Mouse (Mus musculus): Measurements from ENCODE around the gene BC025446. TPM values are rescaled to one million over a fixed set of nuclear protein-coding genes. Genes with fewer than 3 reads are reported as not detected.

Gene BC025446
- 6.0 and 7.3 TPM in 2 replicates for polyA plus RNA-seq (2012; rRNA removed)

DNA sequence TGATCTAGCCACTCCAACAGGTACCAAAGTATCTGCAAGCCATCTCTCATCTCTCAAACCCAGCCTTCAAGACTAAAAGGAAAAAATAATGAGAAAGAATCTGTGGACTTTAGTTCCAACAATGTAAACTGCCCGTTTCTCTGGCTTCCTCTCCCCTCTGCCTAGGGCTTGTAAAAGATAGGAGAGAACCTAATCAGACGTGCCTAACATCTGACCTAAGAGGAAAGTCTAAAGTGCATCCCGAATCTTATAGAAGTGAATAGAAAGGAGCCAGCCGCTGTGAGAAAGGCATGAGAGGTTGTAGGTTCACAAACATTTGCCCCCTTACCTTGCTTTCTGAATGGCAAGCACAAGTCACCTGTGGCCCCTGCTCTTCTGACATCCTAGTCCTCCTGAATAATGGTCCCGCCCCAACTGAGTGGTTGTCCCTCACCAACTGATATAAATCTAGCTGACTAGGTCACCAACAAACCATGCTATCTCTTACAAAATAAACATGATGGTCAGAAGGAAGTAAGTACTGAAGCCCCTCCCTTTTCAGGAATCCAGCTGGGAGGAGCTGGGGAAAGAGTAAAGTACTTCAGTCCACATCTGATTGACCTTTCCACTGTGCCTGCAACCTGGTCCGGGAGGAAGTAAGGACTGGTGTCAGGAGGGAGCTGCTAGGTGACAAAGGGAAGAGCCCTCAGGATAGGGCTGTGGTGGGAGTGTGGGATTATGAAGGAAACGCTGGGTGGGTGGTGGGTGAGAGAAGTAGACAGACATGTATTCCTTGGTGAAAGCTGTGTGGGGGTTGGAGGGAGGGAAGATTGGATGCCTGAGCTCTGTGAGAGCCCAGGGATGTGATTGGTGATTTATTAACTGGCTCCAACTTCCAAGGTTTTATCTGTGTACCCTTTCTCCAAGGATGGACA, at the start of gene BC025446:
Gene BC025446 (plus strand): TSS at position 599 of the 914 bp plus-strand sequence.

DNA sequence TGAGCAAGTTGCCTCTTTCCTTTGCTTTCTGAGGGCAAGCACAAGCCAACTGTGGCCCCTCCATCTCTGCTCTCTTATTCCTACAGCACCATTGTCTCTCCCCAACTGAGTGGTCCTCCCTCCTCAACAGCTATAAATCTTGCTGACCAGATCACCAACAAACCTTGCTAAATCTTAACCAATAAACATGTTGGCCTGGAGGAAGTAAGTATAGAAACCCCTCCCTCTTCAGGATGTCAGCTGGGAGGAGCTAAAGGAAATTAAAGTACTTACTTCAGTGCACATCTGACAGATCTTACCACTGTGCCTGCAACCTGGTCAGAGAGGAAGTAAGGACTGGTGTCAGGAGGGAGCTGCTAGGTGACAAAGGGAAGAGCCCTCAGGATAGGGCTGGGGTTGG, 51.9 kb downstream of the BC025446 start, which contains the start of gene Ly6f:
Gene Ly6f (plus strand): TSS at position 301 of the 400 bp plus-strand sequence.

Other genes with a start within 250 kb of the BC025446 start
- gene Ly6i, start 232.9 kb upstream of the BC025446 start, polyA plus RNA-seq (2012; rRNA removed): 0.22 TPM in 1 of 2 replicates, not detected in the other
- gene Ly6a, start 218.3 kb upstream of the BC025446 start, polyA plus RNA-seq (2012; rRNA removed): 150 and 174 TPM in 2 replicates
- 125 and 131 TPM in 2 replicates for gene Ly6c1, start 167.5 kb upstream of the BC025446 start, polyA plus RNA-seq (2012; rRNA removed)
- gene Ly6c2, start 104.4 kb upstream of the BC025446 start, polyA plus RNA-seq (2012; rRNA removed): 50.6 and 53.8 TPM in 2 replicates
- gene Ly6g, start 61.1 kb upstream of the BC025446 start, polyA plus RNA-seq (2012; rRNA removed): 65.4 and 70.3 TPM in 2 replicates
- gene Ly6f, start 52.0 kb downstream of the BC025446 start, polyA plus RNA-seq (2012; rRNA removed): not detected in 2 replicates

Data from colon, adult 2 months (tissue).